Mouse (Mus musculus): ENCODE data around the gene Ip6k3.

Ip6k3 gene

GRCm38 (mm10) chr17:27167545-27167944 is at the start of gene Ip6k3:
Gene Ip6k3, minus strand, starts transcription at chr17:27167795.
- no peak for DNase-seq (ENCODE audit: low read depth, low spot score)

DNA sequence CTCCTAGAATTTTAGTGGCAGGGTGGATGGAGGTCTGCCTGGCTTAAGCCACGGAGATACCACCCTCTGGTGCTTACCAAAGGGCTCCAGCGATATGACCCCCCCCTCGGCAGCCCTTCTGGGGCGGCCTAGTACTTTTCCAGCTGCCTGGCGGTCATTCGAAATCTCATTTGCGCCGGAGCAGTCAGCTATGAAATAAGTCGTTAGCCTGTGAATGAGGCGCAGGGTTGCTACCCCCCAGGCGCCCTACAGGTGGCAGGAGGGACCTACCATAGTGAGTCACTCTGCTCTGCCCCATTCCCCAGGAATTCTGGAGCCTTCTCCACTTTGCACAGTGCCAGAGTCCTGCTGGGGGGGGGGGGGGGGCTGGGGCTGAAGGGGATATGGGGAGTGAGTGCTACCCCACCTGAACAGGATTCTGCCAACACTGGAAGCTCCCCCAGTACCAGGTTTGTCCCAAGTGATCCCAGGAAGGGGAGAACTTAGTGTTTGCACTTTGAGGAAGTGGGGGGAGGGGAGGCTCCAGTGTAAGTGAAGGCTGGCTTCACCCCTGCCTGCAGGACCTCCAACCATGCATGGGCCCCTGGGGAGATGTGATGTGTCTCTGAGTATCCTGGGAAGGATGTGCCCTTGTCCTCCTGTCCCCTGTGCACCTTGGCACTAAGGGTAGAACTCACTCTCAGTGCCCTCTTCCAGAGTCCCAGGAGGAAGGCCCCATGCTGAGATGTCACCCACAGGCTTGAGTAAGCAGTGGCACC is 45.4 kb upstream of the Ip6k3 start:
- DNase-seq (ENCODE audit: low read depth, low spot score), result no peak

DNA sequence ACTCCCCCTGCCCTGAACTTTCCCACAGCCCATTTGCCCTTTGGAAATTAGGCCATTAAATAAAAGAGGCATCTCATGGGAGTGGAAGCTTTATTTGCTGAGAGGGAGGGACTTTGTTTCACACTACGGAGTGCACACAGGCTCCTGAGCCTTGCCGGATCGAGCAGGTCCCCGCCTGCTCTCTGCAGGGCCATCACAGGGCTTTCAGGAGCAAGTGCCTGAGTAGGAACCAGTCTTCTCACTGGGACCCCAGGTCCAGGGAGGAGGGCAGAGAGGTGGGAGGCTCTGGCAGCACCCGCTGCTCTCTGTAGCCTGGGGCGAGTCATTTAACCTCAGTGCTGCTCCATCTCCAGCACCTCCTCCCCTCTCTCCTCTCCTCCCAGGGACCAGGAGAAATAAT is 44.4 kb upstream of the Ip6k3 start:
- DNase-seq (ENCODE audit: low read depth, low spot score), result no peak

GRCm38 (mm10) chr17:27207113-27207707 is 39.6 kb upstream of the Ip6k3 start:
- no peak for DNase-seq (ENCODE audit: low read depth, low spot score)

DNA sequence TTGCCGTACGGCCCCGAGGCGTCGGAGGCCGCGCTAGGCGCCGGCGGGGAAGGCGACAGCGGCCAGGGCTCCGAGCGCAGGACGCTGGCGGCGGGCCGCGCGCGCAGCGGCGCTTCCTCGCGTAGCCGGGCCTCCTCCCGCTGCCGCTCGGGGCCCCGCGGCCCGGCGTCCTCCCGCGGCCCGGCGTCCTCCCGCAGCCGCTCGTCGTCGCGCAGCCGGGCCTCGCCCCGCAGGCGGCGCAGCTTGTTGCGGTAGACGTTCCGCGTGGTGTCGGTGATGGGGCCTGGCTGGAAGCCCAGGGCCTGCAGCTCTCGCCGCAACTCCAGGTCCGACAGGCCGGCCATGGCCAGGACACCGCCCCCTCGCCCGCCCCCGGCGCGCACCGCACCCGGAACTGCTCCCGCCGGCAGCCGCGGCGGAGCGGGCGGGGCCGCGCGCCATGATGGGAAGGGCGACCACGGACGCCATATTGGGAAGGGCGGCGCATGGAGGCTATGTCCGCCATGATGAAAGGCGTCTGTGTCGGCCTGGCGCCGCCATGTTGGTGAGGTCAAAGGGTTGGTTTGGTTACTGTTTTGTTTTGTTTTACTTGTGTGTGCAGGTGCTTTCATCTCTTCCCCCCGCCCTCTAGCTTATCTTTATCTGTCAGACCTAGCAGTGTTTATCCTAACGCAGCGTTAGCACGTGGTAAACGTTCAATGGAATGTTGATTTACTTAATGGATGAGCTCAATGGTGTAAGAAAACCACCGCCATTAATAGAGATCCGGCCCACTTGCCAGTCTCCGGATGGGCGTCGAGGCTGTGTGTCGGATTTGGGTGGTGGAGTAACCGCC is 36.7 kb upstream of the Ip6k3 start, which contains the start of gene Lemd2:
TSS of gene Lemd2 (minus strand) at position 395 of the 835 bp plus-strand sequence.
- DNase-seq (ENCODE audit: low read depth, low spot score), result peak; percentile 72

- no peak for DNase-seq (ENCODE audit: low read depth, low spot score)
Measured at GRCm38 (mm10) chr17:27203358-27204074, 35.9 kb upstream of the Ip6k3 start.

GRCm38 (mm10) chr17:27202919-27203357 is 35.3 kb upstream of the Ip6k3 start:
- no peak for DNase-seq (ENCODE audit: low read depth, low spot score)

GRCm38 (mm10) chr17:27201981-27202380 is 34.4 kb upstream of the Ip6k3 start:
- no peak for DNase-seq (ENCODE audit: low read depth, low spot score)

GRCm38 (mm10) chr17:27200801-27201200 is 33.2 kb upstream of the Ip6k3 start:
- DNase-seq (ENCODE audit: low read depth, low spot score), result no peak

- no peak for DNase-seq (ENCODE audit: low read depth, low spot score)
Measured at GRCm38 (mm10) chr17:27199864-27200263, 32.3 kb upstream of the Ip6k3 start.

DNA sequence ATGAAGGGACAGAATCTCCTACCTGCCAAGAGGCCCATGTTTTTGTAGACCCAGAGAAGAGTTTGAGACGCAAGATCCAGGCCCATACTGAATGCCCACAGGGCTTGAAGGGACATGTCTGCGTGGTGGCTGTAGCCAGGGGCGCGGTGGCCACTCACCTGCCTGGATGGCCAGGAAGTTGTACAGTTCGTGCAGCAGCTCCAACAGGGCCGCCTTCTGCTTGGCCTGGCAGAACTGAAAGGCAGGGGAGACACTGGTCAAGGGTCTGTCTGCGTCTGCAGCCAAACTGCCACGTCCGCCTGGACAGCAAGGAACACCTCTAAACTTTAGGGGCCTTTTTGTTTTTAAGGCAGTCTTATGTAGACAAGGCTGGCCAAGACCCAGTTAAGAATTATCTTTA is 31.6 kb upstream of the Ip6k3 start:
- no peak for DNase-seq (ENCODE audit: low read depth, low spot score)

GRCm38 (mm10) chr17:27196206-27196605 is 28.6 kb upstream of the Ip6k3 start:
- DNase-seq (ENCODE audit: low read depth, low spot score), result no peak

GRCm38 (mm10) chr17:27194258-27195185 is 26.9 kb upstream of the Ip6k3 start:
- DNase-seq (ENCODE audit: low read depth, low spot score), result no peak

DNA sequence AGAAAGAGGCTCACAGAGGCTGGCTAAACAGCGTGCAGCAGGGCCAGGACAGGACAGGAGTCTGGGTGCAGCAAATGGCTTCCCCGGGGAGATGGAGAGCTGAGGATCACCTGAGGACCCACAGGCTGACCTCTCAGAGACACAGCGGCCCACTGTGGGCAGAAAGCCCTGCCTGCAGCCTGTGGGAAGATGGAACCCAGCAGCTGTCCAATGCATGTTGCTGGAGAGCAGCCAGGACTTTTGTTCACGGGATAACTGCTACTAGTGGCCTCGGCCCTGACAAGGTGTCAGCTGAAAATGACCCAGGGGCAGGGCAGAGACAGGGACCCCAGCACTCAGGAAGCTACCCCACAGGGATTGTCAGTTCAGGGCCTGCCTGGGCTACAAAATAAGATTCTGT is 24.2 kb upstream of the Ip6k3 start:
- DNase-seq (ENCODE audit: low read depth, low spot score), result no peak

- DNase-seq (ENCODE audit: low read depth, low spot score), result no peak
Measured at GRCm38 (mm10) chr17:27191189-27191588, 23.6 kb upstream of the Ip6k3 start.

GRCm38 (mm10) chr17:27189640-27190216 is 22.1 kb upstream of the Ip6k3 start:
- DNase-seq (ENCODE audit: low read depth, low spot score), result no peak

- no peak for DNase-seq (ENCODE audit: low read depth, low spot score)
Measured at GRCm38 (mm10) chr17:27188883-27189282, 21.3 kb upstream of the Ip6k3 start.

DNA sequence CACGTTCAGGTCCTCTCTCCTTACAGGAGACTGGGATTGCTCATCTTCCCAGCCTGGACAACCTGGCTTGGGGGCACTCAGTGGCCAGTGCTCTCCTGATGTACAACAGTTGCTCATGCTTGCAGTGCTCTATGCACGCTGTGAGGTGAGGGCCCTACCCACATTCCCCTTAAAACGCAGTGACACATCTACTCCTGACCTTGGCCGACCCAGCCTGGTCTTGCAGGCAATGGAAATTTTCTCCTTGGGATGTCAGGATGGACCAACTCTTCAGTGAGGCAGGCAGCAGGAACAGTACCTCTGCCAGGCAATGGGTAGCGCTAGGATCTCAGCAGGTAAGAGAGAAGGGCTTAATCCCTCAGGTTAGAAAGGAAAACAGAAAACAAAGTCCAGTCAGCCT is 19.5 kb upstream of the Ip6k3 start:
- DNase-seq (ENCODE audit: low read depth, low spot score), result no peak

DNA sequence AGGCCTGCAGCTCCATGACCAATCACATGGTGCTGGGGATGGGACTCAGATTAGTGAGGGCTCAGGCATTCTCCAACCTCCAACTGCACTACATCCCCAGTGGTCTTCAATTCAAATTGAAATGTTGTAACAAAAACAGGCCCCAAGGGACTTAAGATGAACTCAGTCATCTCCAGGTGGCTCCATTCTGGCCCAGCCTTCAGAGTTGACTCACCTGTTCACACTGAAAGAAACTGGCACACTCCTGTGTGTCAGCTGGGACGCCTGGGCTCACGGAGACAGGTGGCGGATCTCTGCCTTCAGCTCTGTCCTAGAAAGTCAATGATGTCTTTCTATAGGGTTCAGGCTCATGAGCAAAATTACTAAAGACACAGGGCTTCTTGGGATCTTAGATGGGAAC is 18.5 kb upstream of the Ip6k3 start:
- DNase-seq (ENCODE audit: low read depth, low spot score), result no peak

GRCm38 (mm10) chr17:27183667-27184292 is 16.2 kb upstream of the Ip6k3 start:
- no peak for DNase-seq (ENCODE audit: low read depth, low spot score)
